Mouse (Mus musculus) liver, adult (tissue): Measurements from ENCODE around the gene Otop2.
A peak's percentile ranks its signal among the peaks of the same experiment; 100 is the strongest.

Experiments
- GATA4 ChIP-seq: IDR thresholded peaks from 2 replicates; pipeline ENCODE4 v1.6.1; 2014; ENCODE audit warnings: mild to moderate bottlenecking, low read length; ENCODE audit not compliant: insufficient replicate concordance

The Otop2 gene

DNA sequence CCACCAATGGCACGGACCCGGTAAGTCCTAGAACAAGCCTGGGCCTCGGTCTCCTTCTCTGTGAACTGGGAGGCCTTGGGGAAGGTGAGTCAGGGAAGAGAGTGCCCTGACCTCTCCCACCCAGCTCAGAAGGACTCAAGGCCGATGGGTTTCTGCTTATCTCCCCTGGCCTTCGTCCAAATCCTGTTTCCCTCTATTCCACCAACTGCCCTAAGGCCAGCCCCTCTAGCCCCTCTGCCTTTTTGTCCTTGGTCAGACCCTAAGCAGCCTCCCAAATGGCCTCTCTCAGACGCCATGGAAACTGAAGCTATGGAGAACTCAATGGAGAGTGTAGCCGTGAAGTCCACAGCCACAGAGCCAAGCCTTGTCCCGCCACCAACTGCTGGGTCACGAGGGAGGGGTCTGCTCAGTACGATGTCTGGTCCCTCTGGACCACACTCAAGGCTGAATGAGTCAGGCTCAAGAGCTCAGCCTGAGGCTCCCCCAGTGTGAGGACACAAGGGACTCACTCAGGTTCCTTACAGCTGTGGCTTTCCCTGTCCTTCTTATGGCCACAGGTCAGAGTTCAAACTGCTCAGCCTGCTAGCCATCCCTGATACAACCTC lies 34.0 kb upstream of the Otop2 start:
- no peak for TF ChIP-seq GATA4

DNA sequence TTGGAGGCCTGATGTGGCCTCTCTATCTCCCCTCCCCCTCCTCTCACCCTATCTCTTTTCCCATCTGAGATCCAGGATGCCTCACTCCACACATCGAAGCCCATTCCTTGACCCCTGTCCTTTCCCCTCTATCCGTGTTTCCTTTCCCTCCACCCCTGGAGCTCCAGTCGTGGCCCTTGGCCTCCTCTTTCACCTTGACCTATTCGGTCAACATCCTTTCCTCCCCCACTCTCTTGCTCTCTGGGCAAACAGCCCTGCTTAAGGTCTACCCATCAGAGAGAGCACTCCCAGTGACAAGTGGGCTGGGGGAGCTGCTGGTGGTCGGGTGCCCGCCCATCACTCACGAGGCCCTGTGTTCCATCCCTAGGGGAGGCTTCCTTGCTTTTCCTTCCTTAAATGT lies 33.2 kb upstream of the Otop2 start:
- TF ChIP-seq GATA4 = no peak

GRCm38 (mm10) chr11:115274178-115274577 lies 32.8 kb upstream of the Otop2 start:
- TF ChIP-seq GATA4 = no peak

GRCm38 (mm10) chr11:115274771-115275170 lies 32.2 kb upstream of the Otop2 start:
- TF ChIP-seq GATA4 = no peak

- no peak for TF ChIP-seq GATA4
Measured at GRCm38 (mm10) chr11:115275509-115275908, 31.5 kb upstream of the Otop2 start.

- TF ChIP-seq GATA4 = no peak
Measured at GRCm38 (mm10) chr11:115275954-115276353, 31.0 kb upstream of the Otop2 start.

DNA sequence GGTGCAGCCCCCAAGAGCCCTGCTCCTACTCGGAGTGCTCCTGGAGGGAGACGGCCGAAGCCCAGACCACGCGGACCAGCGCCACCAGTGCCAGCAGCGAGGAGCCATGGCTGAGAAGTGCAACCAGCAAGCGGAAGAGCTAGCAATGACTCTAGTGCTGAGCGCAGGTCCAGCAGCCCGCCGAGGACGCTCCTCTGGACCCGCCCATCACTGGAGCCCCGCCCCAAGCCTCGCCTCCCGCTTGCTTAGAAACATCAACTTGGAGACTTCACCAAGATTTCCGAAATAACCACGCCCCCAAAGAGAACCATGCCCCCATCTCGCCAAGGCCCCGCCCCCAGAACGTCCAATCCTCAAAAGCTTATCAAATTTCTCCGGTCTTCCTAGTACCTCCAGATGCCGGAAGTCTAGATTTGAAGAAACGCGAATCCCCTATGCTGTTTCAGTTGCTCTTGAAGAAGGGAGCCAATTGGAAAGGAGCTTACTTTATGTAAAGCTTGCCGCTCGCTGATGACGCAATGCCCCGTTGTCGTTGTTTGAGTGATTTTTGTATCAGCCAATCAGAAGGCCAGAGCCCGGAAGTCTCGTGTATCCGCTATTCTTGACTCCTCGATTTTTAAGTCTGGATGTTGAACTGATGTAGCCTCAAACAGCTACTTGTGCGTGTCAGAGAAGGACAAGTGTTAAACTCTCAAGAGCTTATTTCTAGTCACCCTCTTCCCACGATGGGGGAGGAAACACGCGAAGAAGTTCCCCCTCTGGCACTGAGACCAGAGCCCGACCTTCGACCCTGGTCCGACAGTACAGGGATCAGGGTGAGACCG lies 30.0 kb upstream of the Otop2 start, which contains the start of gene Fdxr:
Gene Fdxr (minus strand): TSS at position 271 of the 824 bp plus-strand sequence.
- TF ChIP-seq GATA4 = peak; percentile 67; the same call in 1 of the 2 replicates

- TF ChIP-seq GATA4 = no peak
Measured at GRCm38 (mm10) chr11:115277604-115277975, 29.4 kb upstream of the Otop2 start.

- TF ChIP-seq GATA4 = no peak
Measured at GRCm38 (mm10) chr11:115278176-115278575, 28.8 kb upstream of the Otop2 start.

GRCm38 (mm10) chr11:115279726-115280125 lies 27.2 kb upstream of the Otop2 start:
- no peak for TF ChIP-seq GATA4

DNA sequence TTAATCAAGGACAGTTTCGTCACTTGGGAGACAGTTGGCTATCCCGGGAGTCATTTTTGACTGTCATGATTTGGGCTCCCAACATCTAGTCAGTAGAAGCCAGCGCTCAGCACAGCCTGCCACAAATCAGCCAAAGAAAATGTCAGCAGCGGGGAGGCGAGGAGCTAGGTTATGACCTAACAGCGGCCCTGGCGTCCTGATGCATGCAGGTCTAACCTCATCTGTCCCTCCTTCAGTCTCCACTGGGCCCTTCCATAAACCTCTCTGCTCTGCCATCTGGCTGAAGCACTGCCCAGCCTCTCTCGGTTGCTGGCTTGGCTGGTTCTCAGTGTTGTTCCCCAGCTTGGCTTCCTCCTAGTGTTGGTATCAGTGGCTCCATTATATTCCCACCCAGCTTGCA lies 24.7 kb upstream of the Otop2 start:
- no peak for TF ChIP-seq GATA4

DNA sequence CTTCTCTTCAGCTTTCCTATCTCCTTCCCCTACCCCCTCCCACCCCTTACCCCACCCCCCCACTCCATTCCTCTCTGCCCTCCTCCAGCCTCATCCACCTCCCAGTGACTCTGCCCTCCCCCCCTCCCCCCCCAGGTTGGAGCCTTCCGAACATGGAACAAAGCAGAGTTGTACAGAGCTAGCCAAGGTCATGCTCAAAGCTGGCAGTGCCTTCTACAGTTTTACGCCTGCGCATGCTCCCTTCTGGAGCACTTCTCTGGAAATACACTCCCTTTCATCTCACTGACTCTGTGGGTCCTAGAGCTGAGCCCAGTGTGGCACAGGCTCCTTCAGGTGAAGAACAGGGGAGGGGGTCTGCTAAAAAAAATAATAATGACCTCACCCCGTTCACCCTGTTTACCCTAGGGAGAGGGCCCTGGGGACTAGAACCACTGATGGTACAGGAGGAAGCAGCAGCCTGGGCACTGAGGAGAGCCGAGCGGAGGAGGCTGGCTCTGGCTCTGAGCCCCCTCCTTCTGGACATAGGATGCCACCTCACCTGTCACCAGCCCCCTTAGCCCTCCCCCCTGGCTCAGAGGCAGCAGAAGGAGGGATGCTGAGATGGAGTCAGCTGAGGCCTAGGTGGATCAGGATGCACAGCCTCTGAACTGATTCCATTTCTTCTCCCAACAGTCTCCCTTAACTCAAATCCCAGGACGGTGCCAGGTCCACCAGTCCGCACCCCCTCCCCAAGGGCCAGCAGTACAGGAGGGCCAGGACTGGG lies 24.1 kb upstream of the Otop2 start:
- no peak for TF ChIP-seq GATA4

DNA sequence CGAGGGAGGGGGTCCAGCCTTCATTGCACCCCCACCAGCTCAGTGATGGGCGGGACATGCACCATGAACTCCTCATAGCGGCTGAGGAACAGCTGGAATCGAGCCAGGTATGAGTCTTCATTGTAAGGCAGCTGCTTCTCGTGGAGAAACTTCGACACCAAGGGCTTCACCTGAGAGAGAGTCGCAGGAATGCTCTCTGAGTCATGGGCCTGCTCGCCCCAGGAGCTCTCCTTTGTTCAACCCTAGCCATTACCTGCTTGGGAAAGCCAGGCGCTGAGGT lies 23.5 kb upstream of the Otop2 start:
- TF ChIP-seq GATA4 = no peak

DNA sequence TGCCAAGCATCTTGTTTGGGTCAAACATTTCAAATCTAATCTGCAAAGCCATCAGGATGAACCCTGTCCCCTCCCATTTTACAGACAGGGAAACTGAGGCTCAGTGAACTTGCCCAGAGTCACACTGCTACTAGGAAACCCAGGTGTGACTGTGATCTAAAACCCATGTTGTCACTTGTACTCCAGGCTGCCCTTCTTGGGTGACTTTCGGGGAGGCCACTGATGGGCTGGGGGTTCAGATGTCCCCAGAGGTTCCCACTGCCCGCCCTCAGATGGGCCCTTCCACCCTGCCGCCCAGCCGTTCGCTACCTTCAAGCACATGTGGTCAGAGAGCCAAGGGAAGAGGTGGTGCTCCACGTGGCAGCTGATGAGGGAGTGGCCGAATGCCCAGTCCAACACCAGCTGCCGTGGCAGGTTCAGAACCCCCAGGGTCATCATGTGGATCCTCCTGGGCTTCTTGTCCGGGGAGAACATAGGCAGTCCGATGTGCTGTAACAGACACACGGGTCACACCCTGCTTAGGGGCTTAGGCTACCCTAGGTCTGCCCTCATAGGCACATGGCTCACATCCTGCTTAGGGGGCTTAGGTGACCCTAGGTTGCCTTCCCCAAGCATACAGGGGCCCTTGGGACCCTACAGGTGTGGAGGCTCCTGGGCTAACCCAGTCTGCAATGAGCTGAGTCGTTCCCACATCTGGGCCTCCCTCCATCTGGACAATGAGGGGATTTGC lies 22.9 kb upstream of the Otop2 start:
- no peak for TF ChIP-seq GATA4

- no peak for TF ChIP-seq GATA4
Measured at GRCm38 (mm10) chr11:115285282-115285681, 21.7 kb upstream of the Otop2 start.
